Mouse (Mus musculus) c-Kit-positive CD71-negative TER-119-negative erythroid progenitor cells, embryonic 14.5 days (primary cell): Measurements from ENCODE around the gene Ptpn3.

Experiments
- DNase-seq: peaks from one replicate; pipeline ENCODE4 v3.0.0-alpha.2; 2013; ENCODE audit warnings: low read depth

Gene Ptpn3

GRCm38 (mm10) chr4:57263061-57263685, 38.5 kb downstream of the Ptpn3 start:
- peak; percentile 18 for DNase-seq

- no peak for DNase-seq
Observed at GRCm38 (mm10) chr4:57262451-57262850, 39.2 kb downstream of the Ptpn3 start.

DNA sequence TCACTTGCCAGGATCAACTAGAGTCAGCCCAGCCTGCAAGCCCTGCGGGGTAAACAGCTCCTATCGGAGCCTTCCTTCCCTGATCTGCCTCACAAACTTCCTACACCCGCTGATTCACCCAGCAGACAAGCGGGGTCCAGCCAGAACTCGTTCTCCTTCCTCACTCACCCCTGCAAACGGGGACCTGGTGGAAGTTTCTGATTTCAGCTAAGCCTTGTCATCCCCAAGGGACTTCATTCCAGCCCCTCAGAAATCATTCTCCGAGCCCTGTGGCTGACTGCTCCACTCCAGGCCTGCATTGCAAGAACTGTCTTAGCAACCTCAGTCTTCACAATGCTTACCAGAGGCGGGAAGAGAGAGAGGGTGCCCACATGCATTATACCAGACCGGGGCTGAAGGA, 39.8 kb downstream of the Ptpn3 start:
- no peak for DNase-seq

GRCm38 (mm10) chr4:57258159-57259035, 43.2 kb downstream of the Ptpn3 start:
- no peak for DNase-seq

DNA sequence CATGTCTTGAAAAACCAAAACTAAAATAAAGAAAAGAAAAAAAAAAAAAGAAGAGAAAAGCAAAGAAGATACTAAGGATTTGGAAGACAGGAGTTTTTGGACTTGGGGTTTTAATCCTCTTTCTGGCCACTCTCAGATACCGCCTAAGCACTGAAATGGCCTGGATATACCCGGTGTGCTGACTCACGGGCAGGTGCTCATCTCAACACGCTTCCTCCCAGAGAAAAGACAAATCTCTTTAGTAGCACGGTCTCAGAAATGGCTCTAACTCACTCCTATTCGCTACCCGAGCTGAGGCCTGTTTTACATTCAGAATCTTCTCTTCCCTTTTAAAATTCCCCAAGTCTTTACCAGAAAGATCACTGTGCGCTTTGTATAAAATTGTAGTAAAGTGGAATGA, 44.2 kb downstream of the Ptpn3 start:
- no peak for DNase-seq

GRCm38 (mm10) chr4:57256761-57257160, 44.9 kb downstream of the Ptpn3 start:
- no peak for DNase-seq

GRCm38 (mm10) chr4:57254412-57254811, 47.2 kb downstream of the Ptpn3 start:
- DNase-seq = no peak

- DNase-seq = no peak
Observed at GRCm38 (mm10) chr4:57250636-57251035, 51.0 kb downstream of the Ptpn3 start.

DNA sequence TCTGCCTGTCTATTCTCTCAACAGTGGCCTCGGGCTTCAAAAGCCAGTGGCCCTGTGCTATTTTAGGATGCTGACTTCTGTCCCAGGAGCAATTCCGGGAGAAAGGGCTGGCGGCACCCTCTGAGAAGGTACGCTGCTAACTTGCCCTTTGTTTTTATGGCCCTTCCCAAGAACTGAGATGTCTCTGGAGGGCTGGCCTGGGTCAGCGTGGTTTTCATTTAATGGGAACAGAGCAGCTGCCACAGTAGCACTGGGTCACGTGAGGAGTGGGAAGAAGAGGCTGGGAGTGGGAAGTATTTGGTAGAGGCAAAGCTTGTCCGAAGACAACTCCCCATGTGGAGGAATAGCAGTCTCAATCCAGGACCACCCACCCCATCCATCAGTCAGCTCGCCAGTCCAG, 52.5 kb downstream of the Ptpn3 start:
- DNase-seq = no peak

- no peak for DNase-seq
Observed at GRCm38 (mm10) chr4:57244874-57245273, 56.8 kb downstream of the Ptpn3 start.

DNA sequence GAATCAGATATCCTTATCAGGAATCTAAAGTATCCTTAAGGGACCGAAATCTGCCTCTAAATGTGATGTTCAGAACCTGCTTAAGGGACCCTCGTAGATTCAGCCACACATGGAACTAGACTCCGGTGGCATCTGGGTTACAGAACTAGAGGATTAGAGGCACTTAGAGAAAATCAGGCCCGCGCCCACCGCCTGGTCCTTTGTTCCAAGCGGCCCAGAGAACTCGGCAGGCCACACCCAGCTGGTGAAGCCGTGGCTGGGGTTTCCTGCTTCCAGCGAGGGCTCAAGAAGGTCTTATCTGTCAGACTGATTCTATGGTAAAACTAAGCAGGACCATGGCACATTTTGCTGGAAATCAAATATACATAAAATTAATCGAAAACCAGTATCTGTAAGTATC, 58.3 kb downstream of the Ptpn3 start:
- no peak for DNase-seq

GRCm38 (mm10) chr4:57240934-57241333, 60.7 kb downstream of the Ptpn3 start:
- DNase-seq = no peak

GRCm38 (mm10) chr4:57240100-57240499, 61.5 kb downstream of the Ptpn3 start:
- no peak for DNase-seq

GRCm38 (mm10) chr4:57239112-57239511, 62.5 kb downstream of the Ptpn3 start:
- DNase-seq = no peak

DNA sequence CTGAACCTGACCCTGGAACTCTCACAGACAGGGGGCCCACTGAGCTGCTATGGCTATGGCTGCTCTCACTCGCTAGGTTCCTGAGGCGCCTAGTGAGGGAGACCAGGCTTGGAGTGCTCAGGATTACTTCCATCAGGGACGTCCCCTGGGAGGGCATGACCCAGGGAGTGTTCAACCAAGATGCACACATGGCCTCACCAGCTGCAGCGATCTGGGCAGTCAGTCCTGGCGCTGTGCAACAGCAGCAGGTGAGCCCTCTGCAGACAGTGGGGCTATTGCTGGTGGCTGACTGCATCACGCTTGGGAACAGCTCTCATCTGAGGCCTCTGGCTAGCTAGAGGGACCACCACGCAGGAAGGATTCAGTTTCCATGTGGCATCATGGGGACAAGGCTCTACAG, 63.5 kb downstream of the Ptpn3 start:
- DNase-seq = no peak

DNA sequence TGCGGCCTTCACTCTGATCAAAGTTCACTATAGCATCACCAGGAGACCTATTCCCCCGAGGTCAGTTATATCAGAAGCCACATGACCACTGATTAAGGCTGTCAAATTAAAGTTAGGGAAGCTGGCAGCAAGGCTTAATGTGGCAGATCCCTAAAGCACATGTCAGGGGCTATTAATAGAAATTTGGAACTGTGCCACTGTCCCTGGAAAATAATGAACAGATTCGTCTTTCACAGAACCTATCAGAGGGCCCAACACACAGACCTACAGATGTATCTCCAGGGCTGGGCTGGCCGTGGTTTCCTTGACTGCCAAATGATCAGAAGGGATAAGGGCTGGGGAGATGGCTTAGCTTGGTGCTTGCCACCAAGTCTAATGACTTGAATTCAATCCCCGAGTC, 65.1 kb downstream of the Ptpn3 start:
- DNase-seq = no peak

- no peak for DNase-seq
Observed at GRCm38 (mm10) chr4:57235741-57236140, 65.9 kb downstream of the Ptpn3 start.

DNA sequence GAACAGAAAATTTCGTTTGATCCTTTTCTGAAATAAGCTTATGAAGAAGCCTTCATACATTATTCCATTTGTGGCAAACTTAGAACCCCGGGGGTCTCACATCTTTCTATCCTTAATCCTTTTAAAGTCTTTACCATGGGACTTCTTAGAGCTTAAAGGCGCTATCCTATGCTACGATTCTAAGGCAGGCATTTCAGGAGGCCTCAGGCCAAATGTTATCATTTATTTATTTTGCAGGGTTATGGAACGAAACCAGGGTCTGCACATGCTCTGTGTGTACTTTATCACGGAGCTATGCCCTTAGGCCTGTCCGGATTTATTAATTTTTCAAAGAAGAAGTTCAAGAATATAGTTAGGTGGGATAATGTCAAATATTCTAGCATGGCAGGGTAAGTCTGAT, 67.3 kb downstream of the Ptpn3 start:
- no peak for DNase-seq

GRCm38 (mm10) chr4:57232439-57232838, 69.2 kb downstream of the Ptpn3 start:
- no peak for DNase-seq

DNA sequence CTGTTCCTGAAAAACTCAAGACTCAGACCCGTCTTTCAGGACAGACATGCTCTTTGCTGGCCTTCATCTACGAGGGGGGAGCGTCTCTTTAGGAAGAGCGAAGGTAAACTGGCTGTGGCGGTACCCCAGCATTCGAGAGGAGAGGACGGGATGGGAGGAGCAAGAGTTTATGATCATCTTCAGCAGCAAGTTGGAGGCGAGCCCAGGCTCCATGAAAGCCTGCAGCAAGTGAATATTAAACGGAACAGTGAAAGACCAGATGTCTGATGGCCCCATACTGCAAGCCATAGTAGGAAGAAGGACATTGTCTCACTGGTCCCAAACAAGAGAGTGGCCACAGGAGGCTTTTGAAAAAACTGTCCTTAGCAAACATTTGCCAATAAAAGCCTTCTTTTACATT, 70.3 kb downstream of the Ptpn3 start:
- DNase-seq = no peak

GRCm38 (mm10) chr4:57230341-57230740, 71.3 kb downstream of the Ptpn3 start:
- DNase-seq = no peak

DNA sequence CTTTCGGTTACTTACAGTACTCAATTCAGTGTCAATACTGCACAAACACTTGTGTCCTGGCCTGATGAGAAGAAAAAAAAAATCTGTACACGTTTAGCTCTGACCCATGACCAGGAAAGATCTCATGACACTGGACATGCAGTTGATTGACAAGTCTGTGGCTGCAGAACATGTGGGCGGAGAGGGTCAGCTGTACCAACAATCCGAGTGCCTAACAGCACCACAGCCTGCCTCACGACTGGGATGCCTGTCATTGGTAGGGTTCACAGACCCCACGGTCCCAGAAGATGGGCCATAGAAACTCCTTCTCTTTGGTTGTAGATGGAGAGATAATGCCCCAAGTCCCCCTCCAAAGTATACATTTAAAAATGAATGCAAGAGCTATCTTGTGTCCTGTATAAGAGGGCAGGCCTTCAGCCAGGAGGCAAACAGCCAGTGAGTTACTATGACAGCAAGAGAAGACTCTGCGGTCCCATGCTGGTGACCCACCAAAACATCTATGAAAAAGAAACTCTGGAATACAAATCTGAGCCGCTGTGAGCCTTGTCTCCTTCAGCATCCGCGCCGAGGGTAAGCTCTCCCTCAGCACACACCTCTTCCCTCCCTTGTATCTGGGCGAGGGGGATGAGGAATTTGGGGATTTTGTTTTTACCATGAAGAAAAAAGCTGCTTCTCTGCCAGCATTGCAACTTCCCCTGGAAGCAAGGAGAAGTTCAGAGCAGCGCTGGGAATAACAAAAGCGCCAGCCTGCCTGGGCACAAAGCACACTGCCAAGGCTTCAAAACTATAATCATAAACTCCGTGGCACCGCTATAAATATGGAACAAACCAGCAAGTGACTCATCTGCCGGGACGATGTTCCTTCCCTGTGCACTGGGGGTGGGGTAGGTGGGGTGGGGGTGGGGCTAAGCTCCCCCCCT, 72.8 kb downstream of the Ptpn3 start:
- no peak for DNase-seq

- no peak for DNase-seq
Observed at GRCm38 (mm10) chr4:57224776-57225175, 76.9 kb downstream of the Ptpn3 start.
